Mouse (Mus musculus) heart, embryonic 12.5 days (tissue): ENCODE results near the gene Fam167b. TPM values are rescaled to one million over a fixed set of nuclear protein-coding genes. Genes with fewer than 3 reads are reported as not detected.
"Not testable (repeated sequence)": the region's sequence is repeated elsewhere in the genome, so short reads cannot be mapped to it uniquely, and the experiment has no call there.

Experiments
- ATAC-seq: fragments of 200-750 bp; cut with Nextera tagmentation; 2 replicates; pipeline ENCODE4 v1.8.0; 2017; ENCODE audit warnings: moderate TSS enrichment, moderate library complexity; ENCODE audit not compliant: insufficient number of reproducible peaks, low FRiP score
- H3K27ac ChIP-seq: fragments of 300-500 bp; sonication (generic); 2 replicates; pipeline ENCODE4 v1.5.1; 2016; ENCODE audit warnings: mild to moderate bottlenecking, moderate library complexity; ENCODE audit not compliant: poor library complexity, severe bottlenecking
- H3K27me3 ChIP-seq: fragments of 300-500 bp; sonication (generic); replicated peaks from 2 replicates; pipeline ENCODE4 v1.6.1; 2016; ENCODE audit warnings: mild to moderate bottlenecking, moderate library complexity
- H3K36me3 ChIP-seq: fragments of 300-500 bp; sonication (generic); 2 replicates; pipeline ENCODE4 v1.6.1; 2016; ENCODE audit warnings: mild to moderate bottlenecking, moderate library complexity
- H3K4me1 ChIP-seq: fragments of 300-500 bp; sonication (generic); replicated peaks from 2 replicates; pipeline ENCODE4 v1.6.1; 2016; ENCODE audit warnings: mild to moderate bottlenecking
- H3K4me2 ChIP-seq: fragments of 300-500 bp; sonication (generic); 2 replicates; pipeline ENCODE4 v1.6.1; 2016; ENCODE audit warnings: mild to moderate bottlenecking, moderate library complexity
- H3K4me3 ChIP-seq: fragments of 300-500 bp; sonication (generic); 2 replicates; pipeline ENCODE4 v1.5.1; 2016; ENCODE audit warnings: mild to moderate bottlenecking
- H3K9ac ChIP-seq: fragments of 300-500 bp; sonication (generic); 2 replicates; pipeline ENCODE4 v1.6.1; 2016; ENCODE audit warnings: mild to moderate bottlenecking, moderate library complexity
- H3K9me3 ChIP-seq: fragments of 300-500 bp; sonication (generic); replicated peaks from 2 replicates; pipeline ENCODE4 v1.6.1; 2016; ENCODE audit warnings: mild to moderate bottlenecking, moderate library complexity
- WGBS: fragments of 180-500 bp; shearing (Covaris S2); methylation state at CpG from one replicate; pipeline ENCODE4 v1.1.7; 2016; 5-methylcytosine and 5-hydroxymethylcytosine counted together
- microRNA-seq: library from miRNA; unstranded; fragments of <30 nt; microRNA quantifications from one replicate; pipeline ENCODE4, GENCODE M21; 2017
- polyA plus RNA-seq: library from polyadenylated mRNA; unstranded; fragments of >200 nt; fragmentation: Nextera tagmentation; extraction: Ambion mirVana; gene quantifications from 2 replicates; pipeline ENCODE4 v1.2.1, GENCODE M21; 2016

The Fam167b gene
- polyA plus RNA-seq, 1 experiment from 2014 or later = 4.3 TPM

GRCm38 (mm10) chr4:129542592-129543141 is 35.7 kb downstream of the Fam167b start, which contains the start of gene Hdac1:
Gene Hdac1, minus strand, starts transcription at chr4:129542713.
- no peaks in the 10 kb centered on the region for H3K27me3 ChIP-seq
- H3K36me3 ChIP-seq = peaks cover 21% of the 10 kb centered on the region
- ATAC-seq = peak; percentile 100
- peaks cover 20% of the 10 kb centered on the region for H3K4me1 ChIP-seq
- 1% methylated on average over 33 of the region's 46 CpGs for WGBS
- H3K4me2 ChIP-seq = peak within 1 kb of the TSS; percentile 90
- H3K27ac ChIP-seq = peak within 1 kb of the TSS; percentile 76
- H3K9me3 ChIP-seq = no peaks in the 10 kb centered on the region
- peak within 1 kb of the TSS; percentile 94 for H3K4me3 ChIP-seq
- H3K9ac ChIP-seq = peak within 1 kb of the TSS; percentile 95

GRCm38 (mm10) chr4:129541868-129542591 is 36.3 kb downstream of the Fam167b start:
- under 1% methylated on average over 29 of the region's 30 CpGs for WGBS
- peak; percentile 23; the same call in 1 of the 2 replicates for ATAC-seq
- H3K27ac ChIP-seq = peak overlapping the region; percentile 76
- H3K9ac ChIP-seq = peak overlapping the region; percentile 95
- peak overlapping the region; percentile 94 for H3K4me3 ChIP-seq
- H3K9me3 ChIP-seq = no peaks in the 10 kb centered on the region
- H3K27me3 ChIP-seq = no peaks in the 10 kb centered on the region
- H3K4me2 ChIP-seq = peak overlapping the region; percentile 90
- H3K36me3 ChIP-seq = peaks cover 27% of the 10 kb centered on the region
- H3K4me1 ChIP-seq = peaks cover 20% of the 10 kb centered on the region

- ATAC-seq = no peak
- no peak overlapping the region for H3K4me3 ChIP-seq
- H3K4me2 ChIP-seq = no peak overlapping the region
- no peaks in the 10 kb centered on the region for H3K9me3 ChIP-seq
- 85% methylated on average over 6 of the region's 6 CpGs for WGBS
- H3K27me3 ChIP-seq = no peaks in the 10 kb centered on the region
- H3K9ac ChIP-seq = no peak overlapping the region
- peaks cover 42% of the 10 kb centered on the region for H3K36me3 ChIP-seq
- H3K27ac ChIP-seq = no peak overlapping the region
- peaks cover 20% of the 10 kb centered on the region for H3K4me1 ChIP-seq
Observed at GRCm38 (mm10) chr4:129540012-129540411, 38.3 kb downstream of the Fam167b start.

- not testable (repeated sequence) for ATAC-seq
- WGBS = 89% methylated on average over 6 of the region's 6 CpGs
- peaks cover 88% of the 10 kb centered on the region for H3K36me3 ChIP-seq
Observed at GRCm38 (mm10) chr4:129528901-129529300, 49.4 kb downstream of the Fam167b start.

More at GRCm38 (mm10) chr4:129528901-129529300, 49.4 kb downstream of the Fam167b start:
- H3K4me3 ChIP-seq, H3K27ac ChIP-seq, H3K9ac ChIP-seq, H3K4me1 ChIP-seq, H3K27me3 ChIP-seq, H3K4me2 ChIP-seq, H3K9me3 ChIP-seq: not testable (repeated sequence)

Small RNA genes lying within 50 kb of the gene (microRNA-seq; reads per million reads assigned to microRNA genes)
- gene Mir8119 = not detected

Other genes starting within 250 kb of the Fam167b start
- gene Rbbp4, start 243.2 kb downstream of the Fam167b start, polyA plus RNA-seq = 342 TPM in 2 replicates
- 46.7 and 51.1 TPM in 2 replicates for gene Zbtb8os, start 242.9 kb downstream of the Fam167b start, polyA plus RNA-seq
- gene Zbtb8a, start 200.4 kb downstream of the Fam167b start, polyA plus RNA-seq = 11.1 and 11.8 TPM in 2 replicates
- gene Zbtb8b, start 137.7 kb downstream of the Fam167b start, polyA plus RNA-seq = 5.7 and 5.9 TPM in 2 replicates
- gene Bsdc1, start 117.0 kb downstream of the Fam167b start, polyA plus RNA-seq = 25.6 and 26.8 TPM in 2 replicates
- gene Tssk3, start 87.5 kb downstream of the Fam167b start, polyA plus RNA-seq = not detected in 2 replicates
- 0.32 TPM in 1 of 2 replicates, not detected in the other for gene Fam229a, start 87.4 kb downstream of the Fam167b start, polyA plus RNA-seq
- 515 and 518 TPM in 2 replicates for gene Marcksl1, start 65.0 kb downstream of the Fam167b start, polyA plus RNA-seq
- gene Hdac1, start 35.8 kb downstream of the Fam167b start, polyA plus RNA-seq = 140 and 146 TPM in 2 replicates
- 3.5 and 4.1 TPM in 2 replicates for gene Lck, start 4.9 kb downstream of the Fam167b start, polyA plus RNA-seq
- gene Eif3i, start 22.1 kb upstream of the Fam167b start, polyA plus RNA-seq = 155 and 156 TPM in 2 replicates
- 139 and 153 TPM in 2 replicates for gene Tmem234, start 22.1 kb upstream of the Fam167b start, polyA plus RNA-seq
- 0.82 and 1.4 TPM in 2 replicates for gene Dcdc2b, start 35.7 kb upstream of the Fam167b start, polyA plus RNA-seq
- gene Iqcc, start 40.5 kb upstream of the Fam167b start, polyA plus RNA-seq = 18.6 and 20.0 TPM in 2 replicates
- 42.3 and 44.2 TPM in 2 replicates for gene Ccdc28b, start 45.4 kb upstream of the Fam167b start, polyA plus RNA-seq
- gene Txlna, start 62.5 kb upstream of the Fam167b start, polyA plus RNA-seq = 58.8 and 59.4 TPM in 2 replicates
- gene Kpna6, start 94.2 kb upstream of the Fam167b start, polyA plus RNA-seq = 16.8 and 17.0 TPM in 2 replicates
- 5.8 and 7.7 TPM in 2 replicates for gene Tmem39b, start 118.3 kb upstream of the Fam167b start, polyA plus RNA-seq
- gene Khdrbs1, start 163.8 kb upstream of the Fam167b start, polyA plus RNA-seq = 106 and 108 TPM in 2 replicates
- gene Ptp4a2, start 232.7 kb upstream of the Fam167b start, polyA plus RNA-seq = 372 and 428 TPM in 2 replicates